Mouse (Mus musculus) right cerebral cortex, postnatal 36 days (tissue): ENCODE measurements around the gene Rnps1.
"Not testable (repeated sequence)": the region's sequence is repeated elsewhere in the genome, so short reads cannot be mapped to it uniquely, and the experiment has no call there.

Experiments used
- DNase-seq, 2 experiments: peaks; one replicate each; pipeline ENCODE4 v3.0.0; 2022; ENCODE audit warnings: low spot score in 2 of 2, mixed read lengths in 1 of 2

The Rnps1 gene

DNA sequence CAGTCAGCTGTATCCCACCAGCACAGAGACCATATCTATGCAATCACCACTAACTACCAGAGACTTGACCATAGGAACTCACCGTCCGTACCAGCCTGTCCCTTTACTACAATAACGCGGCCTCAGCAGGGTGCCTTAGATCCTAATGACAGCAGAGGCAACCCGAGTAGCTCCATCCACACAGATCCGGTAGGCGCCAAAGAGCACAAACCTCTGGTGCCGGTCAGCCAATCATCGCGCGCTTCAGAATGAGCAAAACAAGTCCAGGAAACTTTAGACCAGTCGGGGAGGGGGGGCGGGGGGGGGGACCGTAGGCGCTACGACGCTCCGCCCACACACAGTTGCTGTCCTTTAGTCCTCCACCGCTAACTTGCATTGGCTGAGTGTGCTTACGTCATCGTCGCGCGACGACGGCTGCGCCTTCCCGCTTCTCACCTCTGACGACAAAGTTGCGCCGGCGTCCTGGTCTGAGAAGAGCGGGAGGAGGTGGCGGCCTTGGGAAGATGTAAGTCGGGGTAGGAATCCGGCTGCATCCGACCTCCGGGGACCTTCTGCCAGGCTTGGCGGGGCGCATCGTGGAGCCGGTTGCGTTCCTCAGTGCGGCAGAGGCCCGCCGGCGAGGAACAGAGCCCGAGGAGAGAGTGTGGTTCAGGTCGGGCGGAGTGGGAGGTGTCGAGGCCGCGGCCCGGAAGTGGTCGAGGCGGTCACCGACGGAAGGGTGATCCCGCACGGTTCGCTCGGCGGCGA lies at the start of gene Rnps1:
Gene Rnps1, plus strand, starts transcription at position 336 of the 747 bp plus-strand sequence.
- DNase-seq: peak; percentile 89 to 90

DNA sequence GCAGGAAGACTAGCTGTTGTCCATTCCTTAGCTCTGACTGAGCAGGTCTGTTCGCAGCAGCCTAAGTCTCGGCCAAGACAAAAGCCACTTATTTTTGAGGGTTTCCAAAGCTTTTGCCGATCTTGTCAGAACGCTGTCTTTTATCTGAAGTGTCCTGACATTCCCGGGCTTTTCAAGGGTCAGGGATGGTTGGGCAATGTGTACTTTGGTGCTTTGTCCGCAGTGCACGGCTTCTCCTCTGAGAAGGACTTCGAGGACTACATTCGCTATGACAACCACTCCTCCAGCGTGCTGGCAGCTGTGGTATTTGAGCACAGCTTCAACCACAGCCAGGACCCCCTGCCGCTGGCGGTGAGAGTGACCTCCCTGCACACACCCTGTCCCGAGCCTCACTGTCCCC lies 48.5 kb upstream of the Rnps1 start:
- DNase-seq: no peak

GRCm38 (mm10) chr17:24375094-24375712 lies 39.2 kb upstream of the Rnps1 start:
- no peak for DNase-seq

DNA sequence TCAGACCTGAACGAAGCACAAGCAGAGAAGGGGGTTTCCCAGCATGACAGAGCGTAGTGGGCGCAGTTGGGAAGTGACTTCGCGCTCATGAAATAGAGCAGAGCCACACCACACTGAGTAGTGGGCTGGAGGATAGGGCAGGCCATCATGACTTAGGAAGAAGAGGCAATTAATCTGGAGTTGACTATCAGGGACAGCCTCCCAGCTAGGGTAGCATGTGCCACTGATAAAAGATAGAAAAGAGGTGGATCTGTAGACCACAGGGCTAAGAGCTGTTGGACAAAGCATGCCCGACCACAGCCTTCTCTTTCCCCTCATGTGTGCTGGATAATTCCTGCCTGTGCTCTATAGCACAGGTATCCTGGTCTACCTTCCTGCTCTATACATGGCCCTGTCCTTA lies 38.5 kb upstream of the Rnps1 start:
- no peak for DNase-seq

- DNase-seq: no peak
Observed at GRCm38 (mm10) chr17:24378496-24378895, 35.9 kb upstream of the Rnps1 start.

- no peak for DNase-seq
Observed at GRCm38 (mm10) chr17:24383789-24384188, 30.6 kb upstream of the Rnps1 start.

GRCm38 (mm10) chr17:24388711-24389110 lies 25.7 kb upstream of the Rnps1 start:
- DNase-seq: no peak

GRCm38 (mm10) chr17:24389865-24390264 lies 24.5 kb upstream of the Rnps1 start:
- DNase-seq: peak in 1 of 2 experiments; percentile 36

GRCm38 (mm10) chr17:24391149-24391548 lies 23.2 kb upstream of the Rnps1 start:
- DNase-seq: no peak

- no peak for DNase-seq
Observed at GRCm38 (mm10) chr17:24393527-24393926, 20.8 kb upstream of the Rnps1 start.

- DNase-seq: no peak
Observed at GRCm38 (mm10) chr17:24394456-24394855, 19.9 kb upstream of the Rnps1 start.

- DNase-seq: no peak
Observed at GRCm38 (mm10) chr17:24402371-24402770, 12.0 kb upstream of the Rnps1 start.

- DNase-seq: no peak
Observed at GRCm38 (mm10) chr17:24407116-24407803, 7.1 kb upstream of the Rnps1 start.

DNA sequence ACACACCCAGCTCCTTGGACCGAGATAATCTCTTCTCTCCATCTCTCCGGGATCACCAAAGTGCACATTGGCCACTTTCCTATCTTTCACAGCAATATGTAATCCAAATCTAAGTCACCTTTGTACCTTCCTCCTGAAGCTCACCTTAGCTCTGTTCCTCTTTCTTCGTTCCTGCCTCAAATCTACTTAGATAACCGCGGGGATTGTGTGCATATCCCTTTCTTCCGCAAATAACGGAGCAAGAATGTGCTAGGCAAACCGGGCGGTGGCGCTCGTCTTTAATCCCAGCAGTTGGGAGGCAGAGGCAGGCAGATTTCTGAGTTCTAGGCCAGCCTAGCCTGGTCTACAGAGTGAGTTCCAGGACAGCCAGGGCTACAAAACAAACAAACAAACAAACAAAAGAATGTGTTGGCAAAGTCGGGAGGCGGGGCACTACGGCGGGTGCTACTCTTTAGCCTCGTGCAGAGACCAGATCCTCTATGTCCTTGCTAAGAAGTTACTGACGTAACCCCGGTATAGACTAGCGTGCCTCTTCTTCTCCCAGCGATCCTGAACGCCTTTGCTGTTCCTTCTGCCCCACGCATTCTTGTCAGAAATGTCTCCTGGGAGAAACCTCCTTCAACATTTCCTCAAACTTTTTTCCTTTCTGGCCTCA lies 681 bp upstream of the Rnps1 start:
- DNase-seq: no peak

DNA sequence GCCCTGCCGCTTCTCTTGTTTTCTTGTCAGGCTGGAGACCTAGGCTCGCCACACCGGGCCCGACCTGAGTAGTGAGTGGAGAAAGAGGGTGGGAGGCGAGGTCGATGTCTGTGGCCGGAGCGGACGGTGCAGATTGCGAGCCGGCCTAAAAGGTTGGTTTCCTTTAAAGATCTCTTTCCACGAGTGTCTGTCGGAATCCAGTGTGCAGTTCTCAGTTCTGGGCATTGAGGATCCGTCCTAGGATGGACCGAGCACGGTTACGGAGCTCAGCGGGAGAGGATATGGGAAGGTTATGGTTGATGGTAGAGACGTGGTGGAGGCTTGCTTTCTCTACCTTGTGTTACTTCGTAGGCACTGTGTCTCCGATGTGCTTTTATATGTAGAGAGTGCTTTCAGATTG lies 646 bp downstream of the Rnps1 start:
- no peak for DNase-seq

GRCm38 (mm10) chr17:24416051-24416652 lies 1.8 kb downstream of the Rnps1 start:
- DNase-seq: no peak

- DNase-seq: no peak
Observed at GRCm38 (mm10) chr17:24423114-24423513, 8.7 kb downstream of the Rnps1 start.

DNA sequence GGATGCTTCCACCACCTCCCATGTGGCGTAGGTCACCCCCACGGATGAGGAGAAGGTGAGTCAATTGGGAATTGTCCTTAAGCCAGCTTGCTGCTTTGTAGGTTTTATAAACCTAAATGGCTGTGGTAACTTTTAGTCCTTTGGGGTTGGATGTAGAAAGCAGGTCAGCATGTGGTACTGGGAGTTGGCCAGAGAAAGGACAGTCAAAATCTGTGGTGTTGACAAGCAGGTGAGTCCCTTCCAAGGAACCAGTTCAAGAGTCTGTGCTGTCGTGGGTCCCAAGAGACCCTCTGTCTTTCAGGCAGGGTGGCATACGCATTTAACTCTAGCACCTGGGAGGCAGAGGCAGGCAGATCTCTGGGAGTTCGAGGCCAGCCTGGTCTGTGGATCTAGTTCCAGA lies 10.1 kb downstream of the Rnps1 start:
- DNase-seq: no peak

DNA sequence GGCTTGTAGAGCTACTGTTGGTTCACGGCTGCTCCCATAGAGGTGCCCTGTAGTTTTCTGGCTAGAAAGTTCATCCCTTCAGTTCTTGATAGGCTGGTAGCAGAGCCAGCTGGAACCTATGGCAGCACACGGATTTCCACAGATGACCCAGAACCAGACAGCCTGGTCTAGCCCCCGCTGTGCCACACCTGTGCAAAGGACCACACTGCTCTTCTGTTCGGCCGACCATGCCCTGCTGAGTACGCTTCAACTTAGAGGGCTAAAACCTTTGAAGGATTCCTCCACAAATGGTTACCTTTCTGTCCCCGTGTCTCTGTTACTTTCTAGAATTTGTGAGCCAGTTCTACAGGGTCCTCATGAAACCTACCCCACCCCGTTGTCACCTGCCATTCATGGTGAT lies 11.0 kb downstream of the Rnps1 start:
- DNase-seq: not testable (repeated sequence)

DNA sequence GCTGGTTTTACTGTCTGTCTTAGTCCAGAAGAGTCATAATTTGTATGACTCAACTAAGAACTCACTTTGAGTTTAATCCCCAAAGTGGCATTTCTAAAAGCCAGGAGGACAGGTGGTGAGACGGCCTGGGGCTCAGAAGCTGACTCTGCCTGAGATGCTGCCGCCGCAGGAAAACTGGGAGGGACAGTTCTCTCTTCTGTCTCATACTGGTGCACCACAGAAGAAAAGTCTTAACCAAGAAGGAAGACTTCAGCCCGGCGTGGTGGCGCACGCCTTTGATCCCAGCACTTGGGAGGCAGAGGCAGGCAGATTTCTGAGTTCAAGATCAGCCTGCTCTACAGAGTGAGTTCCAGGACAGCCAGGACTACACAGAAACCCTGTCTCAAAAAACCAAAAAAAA lies 11.5 kb downstream of the Rnps1 start:
- DNase-seq: no peak

DNA sequence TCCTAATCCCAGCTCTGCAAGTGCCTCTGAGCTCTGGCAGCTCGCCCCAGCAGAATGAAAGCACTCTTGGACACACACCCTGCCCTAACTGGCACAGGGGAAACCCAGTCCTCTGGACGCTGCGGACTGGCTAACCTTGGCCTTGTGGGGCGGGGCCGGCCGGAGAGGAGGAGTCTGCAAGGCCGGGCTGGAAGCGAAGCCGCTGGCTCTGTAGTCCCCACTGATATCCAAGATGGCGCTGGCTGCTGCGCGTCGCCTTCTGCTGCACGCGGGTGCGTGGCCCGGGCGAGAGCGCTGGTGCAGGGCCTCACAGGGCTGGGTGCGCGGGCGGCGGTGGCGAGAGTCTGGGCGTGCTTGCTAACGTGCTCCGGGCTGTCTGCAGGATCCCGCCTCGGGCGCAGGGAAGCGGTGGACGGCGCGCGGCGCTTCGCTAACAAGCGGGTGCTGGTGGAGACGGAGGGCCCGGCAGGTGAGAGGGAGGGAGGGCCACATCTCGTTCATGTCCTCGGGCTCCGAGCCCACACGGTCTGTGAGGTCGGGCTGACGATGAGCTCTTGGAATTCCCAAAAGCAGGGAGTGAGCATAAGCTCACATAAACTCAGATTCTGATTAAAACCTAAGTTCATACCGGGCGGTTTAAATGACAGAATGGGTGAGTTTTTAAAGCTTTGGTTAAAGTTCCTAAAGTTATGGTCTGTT lies 12.3 kb downstream of the Rnps1 start, which contains the start of gene Eci1:
Gene Eci1, plus strand, starts transcription at position 171 of the 699 bp plus-strand sequence.
- DNase-seq: peak; percentile 83 to 89
